Mouse (Mus musculus) brain, embryonic 14.5 days (tissue): ENCODE measurements around the gene Slc35g3.

ENCODE experiments used
- CTCF ChIP-seq: fragments of 200-500 bp; IDR thresholded peaks from 2 replicates; pipeline ENCODE4 v1.5.1; 2012; ENCODE audit warnings: inconsistent platforms, mild to moderate bottlenecking, moderate library complexity, borderline replicate concordance; ENCODE audit not compliant: insufficient read depth, insufficient read length; ENCODE audit errors: extremely low read depth
- POLR2A ChIP-seq: fragments of 200-500 bp; IDR thresholded peaks from 2 replicates; pipeline ENCODE4 v1.6.1; 2012; ENCODE audit warnings: mild to moderate bottlenecking, inconsistent platforms, borderline replicate concordance; ENCODE audit not compliant: poor library complexity, insufficient read depth, insufficient read length, severe bottlenecking; ENCODE audit errors: extremely low read depth

GRCm38 (mm10) chr11:69715929-69716328 is 45.8 kb downstream of the Slc35g3 start:
- TF ChIP-seq POLR2A: no peak
- TF ChIP-seq CTCF: no peak
